Mouse (Mus musculus) skeletal muscle tissue, postnatal 0 days (tissue): Measurements from ENCODE around the gene Thrb. TPM values are rescaled to one million over a fixed set of nuclear protein-coding genes. Genes with fewer than 3 reads are reported as not detected.

ENCODE experiments used
- polyA plus RNA-seq: library from polyadenylated mRNA; unstranded; fragments of >200 nt; fragmentation: Nextera tagmentation; extraction: Ambion mirVana; gene quantifications from 2 replicates; pipeline ENCODE4 v1.2.1, GENCODE M21; 2015

Gene Thrb
- polyA plus RNA-seq: 0.50 and 0.83 TPM in 2 replicates

GRCm38 (mm10) chr14:17659686-17660328 is at the start of gene Thrb:
Gene Thrb, plus strand, starts transcription at chr14:17660261.

